In genomic region chr11:69118765-69119164, GRCm38 (mm10) we compare ENCODE assay signal across 7 mouse cellular contexts. TPM values are rescaled to one million over a fixed set of nuclear protein-coding genes. Genes with fewer than 3 reads are reported as not detected.
A peak's percentile ranks its signal among the peaks of the same experiment; 100 is the strongest.
DNase-seq lines count a peak whose midpoint lies in the region; ATAC-seq lines count a peak whose summit lies in the region.

No protein-coding gene starts in this region.

- DNase-seq in ZHBTc4 (ENCODE audit: low read depth, low spot score) = peak; percentile 89
- peak; percentile 58 to 72 for DNase-seq in gastrocnemius, postnatal 4 days (ENCODE audit: low spot score in 2 of 2)
- DNase-seq in limb, embryonic 11.5 days (ENCODE audit: low spot score) = peak; percentile 97
- peak; percentile 59 for DNase-seq in spleen, adult 12 weeks (ENCODE audit: low spot score)

- H3K27me3 ChIP-seq in intestine, embryonic 16.5 days (replicated peaks; ENCODE audit: control insufficient read depth, insufficient read depth, low read length) = no peaks in the 10 kb centered on the region
- 0 out of 2 replicates have a peak, but pooled peaks cover 4% of the 10 kb centered on the region for H3K27me3 ChIP-seq in limb, embryonic 11.5 days (ENCODE audit: control insufficient read depth, insufficient read depth, low read length)
- peaks cover 62% of the 10 kb centered on the region for H3K27me3 ChIP-seq in midbrain, embryonic 12.5 days

- no peaks in the 10 kb centered on the region for H3K9me3 ChIP-seq in intestine, embryonic 16.5 days (ENCODE audit: control insufficient read depth, low read length)
- H3K9me3 ChIP-seq in limb, embryonic 11.5 days (ENCODE audit: control insufficient read depth, low read length) = no peaks in the 10 kb centered on the region
- H3K9me3 ChIP-seq in midbrain, embryonic 12.5 days = no peaks in the 10 kb centered on the region

- peaks cover 30% of the 10 kb centered on the region for H3K4me1 ChIP-seq in intestine, embryonic 16.5 days (ENCODE audit: control insufficient read depth, insufficient read depth, low read length)
- H3K4me1 ChIP-seq in limb, embryonic 11.5 days (ENCODE audit: control insufficient read depth, insufficient read depth, low read length) = peaks cover 17% of the 10 kb centered on the region
- peaks cover 46% of the 10 kb centered on the region for H3K4me1 ChIP-seq in midbrain, embryonic 12.5 days

- peak overlapping the region; percentile 87 for H3K4me3 ChIP-seq in intestine, embryonic 16.5 days (ENCODE audit: low read length)
- peak overlapping the region; percentile 56 for H3K4me3 ChIP-seq in limb, embryonic 11.5 days (ENCODE audit: low read depth, low read length)
- H3K4me3 ChIP-seq in midbrain, embryonic 12.5 days = peak overlapping the region; percentile 55

- H3K27ac ChIP-seq in intestine, embryonic 16.5 days (ENCODE audit: low read length) = no peak overlapping the region
- H3K27ac ChIP-seq in limb, embryonic 11.5 days (replicated peaks; ENCODE audit: low read depth, low read length) = no peak overlapping the region
- H3K27ac ChIP-seq in midbrain, embryonic 12.5 days (replicated peaks) = no peak overlapping the region

- 1% methylated on average over 15 of the region's 15 CpGs for WGBS in intestine, embryonic 16.5 days
- 0% methylated on average over 15 of the region's 15 CpGs for WGBS in limb, embryonic 11.5 days
- 0% methylated on average over 15 of the region's 15 CpGs for WGBS in midbrain, embryonic 12.5 days

- H3K9ac ChIP-seq in intestine, embryonic 16.5 days (ENCODE audit: low read depth, low read length) = peak overlapping the region; percentile 83; the same call in 1 of the 2 replicates
- H3K9ac ChIP-seq in limb, embryonic 11.5 days (ENCODE audit: low read length) = peak overlapping the region; percentile 43; the same call in 1 of the 2 replicates
- H3K9ac ChIP-seq in midbrain, embryonic 12.5 days (replicated peaks) = no peak overlapping the region; the same call in 1 of the 2 replicates

- H3K4me2 ChIP-seq in intestine, embryonic 16.5 days (ENCODE audit: low read depth, low read length) = peak overlapping the region; percentile 91
- H3K4me2 ChIP-seq in limb, embryonic 11.5 days (ENCODE audit: low read depth, severe bottlenecking) = peak overlapping the region; percentile 84
- peak overlapping the region; percentile 70 for H3K4me2 ChIP-seq in midbrain, embryonic 12.5 days (replicated peaks)

- peak; percentile 13; the same call in 1 of the 2 replicates for ATAC-seq in common myeloid progenitor, adult 5-6 weeks (replicated peaks; ENCODE audit: low read depth, poor library complexity, severe bottlenecking)
- ATAC-seq in intestine, embryonic 16.5 days = peak; percentile 6; the same call in 1 of the 2 replicates
- peak; percentile 19; the same call in 1 of the 2 replicates for ATAC-seq in limb, embryonic 11.5 days (ENCODE audit: insufficient number of reproducible peaks, low FRiP score, low TSS enrichment, low read depth)
- ATAC-seq in midbrain, embryonic 12.5 days (ENCODE audit: low FRiP score, low read depth) = no peak

- no peaks in the 10 kb centered on the region for H3K36me3 ChIP-seq in intestine, embryonic 16.5 days (ENCODE audit: control insufficient read depth, insufficient read depth, low read length)
- no peaks in the 10 kb centered on the region for H3K36me3 ChIP-seq in limb, embryonic 11.5 days (ENCODE audit: control insufficient read depth, insufficient read depth, low read length)
- no peaks in the 10 kb centered on the region for H3K36me3 ChIP-seq in midbrain, embryonic 12.5 days

RNA-seq across cellular contexts. Expression of gene Hes7, which starts 1.4 kb away (rescaled TPM):
- not detected in 2 replicates for total RNA-seq in common myeloid progenitor, adult 5-6 weeks (2017)
- under 1 TPM; 0.34 to 0.54 TPM for total RNA-seq in gastrocnemius, postnatal 4 days (2021)
- 0.29 and 0.33 TPM in 2 replicates for polyA plus RNA-seq in intestine, embryonic 16.5 days (2015; fragmentation: Nextera tagmentation; extraction: Ambion mirVana)
- 0.54 and 0.65 TPM in 2 replicates for polyA plus RNA-seq in limb, embryonic 11.5 days (2014; fragmentation: Nextera tagmentation; extraction: Ambion mirVana)
- polyA plus RNA-seq in midbrain, embryonic 12.5 days (2016; fragmentation: Nextera tagmentation; extraction: Ambion mirVana) = 0.21 and 0.38 TPM in 2 replicates

RNA-seq across cellular contexts. Expression of gene 9130213A22Rik, which starts 3.6 kb away (rescaled TPM):
- total RNA-seq in common myeloid progenitor, adult 5-6 weeks (2017) = not detected in 2 replicates
- under 1 TPM; 0.29 to 0.56 TPM for total RNA-seq in gastrocnemius, postnatal 4 days (2021)
- polyA plus RNA-seq in intestine, embryonic 16.5 days (2015; fragmentation: Nextera tagmentation; extraction: Ambion mirVana) = 0.11 and 0.29 TPM in 2 replicates
- polyA plus RNA-seq in limb, embryonic 11.5 days (2014; fragmentation: Nextera tagmentation; extraction: Ambion mirVana) = 0.19 TPM in 1 of 2 replicates, not detected in the other
- polyA plus RNA-seq in midbrain, embryonic 12.5 days (2016; fragmentation: Nextera tagmentation; extraction: Ambion mirVana) = 0.18 and 0.29 TPM in 2 replicates

RNA-seq across cellular contexts. Expression of gene Aloxe3, which starts 6.9 kb away (rescaled TPM):
- total RNA-seq in common myeloid progenitor, adult 5-6 weeks (2017) = 6.9 TPM in 1 of 2 replicates, not detected in the other
- total RNA-seq in gastrocnemius, postnatal 4 days (2021) = under 1 TPM in 1 of 2 experiments, not detected in 1; 0.23 TPM
- 0.31 and 0.45 TPM in 2 replicates for polyA plus RNA-seq in intestine, embryonic 16.5 days (2015; fragmentation: Nextera tagmentation; extraction: Ambion mirVana)
- polyA plus RNA-seq in limb, embryonic 11.5 days (2014; fragmentation: Nextera tagmentation; extraction: Ambion mirVana) = 0.17 and 0.25 TPM in 2 replicates
- 0.66 and 0.67 TPM in 2 replicates for polyA plus RNA-seq in midbrain, embryonic 12.5 days (2016; fragmentation: Nextera tagmentation; extraction: Ambion mirVana)

RNA-seq across cellular contexts. Expression of gene Per1, which starts 23.7 kb away (rescaled TPM):
- 9.3 and 16.9 TPM in 2 replicates for total RNA-seq in common myeloid progenitor, adult 5-6 weeks (2017)
- 10 to 100 TPM; 32.1 to 49.3 TPM for total RNA-seq in gastrocnemius, postnatal 4 days (2021)
- 13.6 and 13.7 TPM in 2 replicates for polyA plus RNA-seq in intestine, embryonic 16.5 days (2015; fragmentation: Nextera tagmentation; extraction: Ambion mirVana)
- polyA plus RNA-seq in limb, embryonic 11.5 days (2014; fragmentation: Nextera tagmentation; extraction: Ambion mirVana) = 8.0 and 9.1 TPM in 2 replicates
- 9.8 and 10.9 TPM in 2 replicates for polyA plus RNA-seq in midbrain, embryonic 12.5 days (2016; fragmentation: Nextera tagmentation; extraction: Ambion mirVana)

RNA-seq across cellular contexts. Expression of gene Vamp2, which starts 30.5 kb away (rescaled TPM):
- total RNA-seq in common myeloid progenitor, adult 5-6 weeks (2017) = 7.1 and 10.0 TPM in 2 replicates
- total RNA-seq in gastrocnemius, postnatal 4 days (2021) = 10 to 100 TPM; 61.1 to 70.4 TPM
- 65.8 TPM in 2 replicates for polyA plus RNA-seq in intestine, embryonic 16.5 days (2015; fragmentation: Nextera tagmentation; extraction: Ambion mirVana)
- polyA plus RNA-seq in limb, embryonic 11.5 days (2014; fragmentation: Nextera tagmentation; extraction: Ambion mirVana) = 64.2 and 73.3 TPM in 2 replicates
- 123 and 131 TPM in 2 replicates for polyA plus RNA-seq in midbrain, embryonic 12.5 days (2016; fragmentation: Nextera tagmentation; extraction: Ambion mirVana)
